Mouse (Mus musculus) urinary bladder, postnatal 0 days (tissue): ENCODE data around the gene Olfr1277. TPM values are rescaled to one million over a fixed set of nuclear protein-coding genes. Genes with fewer than 3 reads are reported as not detected.

Experiments used
- polyA plus RNA-seq: library from polyadenylated mRNA; unstranded; fragments of >200 nt; fragmentation: Nextera tagmentation; extraction: Ambion mirVana; gene quantifications from 2 replicates; pipeline ENCODE4 v1.2.1, GENCODE M21; 2015

Gene Olfr1277
- polyA plus RNA-seq = not detected in 2 replicates

GRCm38 (mm10) chr2:111274006-111274405 is at the start of gene Olfr1277:
Gene Olfr1277, minus strand, starts transcription at chr2:111274106.

GRCm38 (mm10) chr2:111313717-111314116 is 39.8 kb upstream of the Olfr1277 start, which contains the start of gene Olfr1280:
Gene Olfr1280, plus strand, starts transcription at chr2:111314017.

GRCm38 (mm10) chr2:111300374-111300773 is 26.5 kb upstream of the Olfr1277 start, which contains the start of gene Olfr1279:
Gene Olfr1279, plus strand, starts transcription at chr2:111300635.

GRCm38 (mm10) chr2:111289836-111290235 is 15.9 kb upstream of the Olfr1277 start, which contains the start of gene Olfr1278:
Gene Olfr1278, plus strand, starts transcription at chr2:111290136.

GRCm38 (mm10) chr2:111254216-111254615 is 19.7 kb downstream of the Olfr1277 start, which contains the start of gene Olfr1276:
Gene Olfr1276, plus strand, starts transcription at chr2:111254516.

GRCm38 (mm10) chr2:111235186-111235585 is 38.7 kb downstream of the Olfr1277 start, which contains the start of gene Olfr1275:
Gene Olfr1275, minus strand, starts transcription at chr2:111235286.

GRCm38 (mm10) chr2:111229502-111229901 is 44.4 kb downstream of the Olfr1277 start, which contains the start of gene 4930430A15Rik:
Gene 4930430A15Rik, minus strand, starts transcription at chr2:111229602.

Other genes with a start within 250 kb of the Olfr1277 start
- not detected in 2 replicates for gene Gm13941, start 168.1 kb downstream of the Olfr1277 start, polyA plus RNA-seq
- gene Gm15130, start 121.2 kb downstream of the Olfr1277 start, polyA plus RNA-seq = not detected in 2 replicates
- not detected in 2 replicates for gene 4930430A15Rik, start 44.5 kb downstream of the Olfr1277 start, polyA plus RNA-seq
- not detected in 2 replicates for gene Olfr1275, start 38.8 kb downstream of the Olfr1277 start, polyA plus RNA-seq
- not detected in 2 replicates for gene Olfr1276, start 19.6 kb downstream of the Olfr1277 start, polyA plus RNA-seq
- not detected in 2 replicates for gene Olfr1278, start 16.0 kb upstream of the Olfr1277 start, polyA plus RNA-seq
- not detected in 2 replicates for gene Olfr1279, start 26.5 kb upstream of the Olfr1277 start, polyA plus RNA-seq
- not detected in 2 replicates for gene Olfr1280, start 39.9 kb upstream of the Olfr1277 start, polyA plus RNA-seq
- not detected in 2 replicates for gene Olfr1281, start 52.4 kb upstream of the Olfr1277 start, polyA plus RNA-seq
- not detected in 2 replicates for gene Olfr1282, start 62.0 kb upstream of the Olfr1277 start, polyA plus RNA-seq
- gene Olfr1283, start 92.7 kb upstream of the Olfr1277 start, polyA plus RNA-seq = not detected in 2 replicates
- not detected in 2 replicates for gene Olfr1284, start 101.4 kb upstream of the Olfr1277 start, polyA plus RNA-seq
- not detected in 2 replicates for gene Olfr1286, start 149.0 kb upstream of the Olfr1277 start, polyA plus RNA-seq
- gene Olfr1287, start 175.0 kb upstream of the Olfr1277 start, polyA plus RNA-seq = not detected in 2 replicates
- gene Olfr1288, start 200.0 kb upstream of the Olfr1277 start, polyA plus RNA-seq = not detected in 2 replicates
- gene Olfr1289, start 206.7 kb upstream of the Olfr1277 start, polyA plus RNA-seq = not detected in 2 replicates
- gene Olfr1290, start 219.7 kb upstream of the Olfr1277 start, polyA plus RNA-seq = 0.24 and 0.60 TPM in 2 replicates
- not detected in 2 replicates for gene Olfr1291-ps1, start 223.1 kb upstream of the Olfr1277 start, polyA plus RNA-seq